Mouse (Mus musculus): ENCODE results near the gene Gm973.
"Not testable (repeated sequence)": the region's sequence is repeated elsewhere in the genome, so short reads cannot be mapped to it uniquely, and the experiment has no call there.

The Gm973 gene

DNA sequence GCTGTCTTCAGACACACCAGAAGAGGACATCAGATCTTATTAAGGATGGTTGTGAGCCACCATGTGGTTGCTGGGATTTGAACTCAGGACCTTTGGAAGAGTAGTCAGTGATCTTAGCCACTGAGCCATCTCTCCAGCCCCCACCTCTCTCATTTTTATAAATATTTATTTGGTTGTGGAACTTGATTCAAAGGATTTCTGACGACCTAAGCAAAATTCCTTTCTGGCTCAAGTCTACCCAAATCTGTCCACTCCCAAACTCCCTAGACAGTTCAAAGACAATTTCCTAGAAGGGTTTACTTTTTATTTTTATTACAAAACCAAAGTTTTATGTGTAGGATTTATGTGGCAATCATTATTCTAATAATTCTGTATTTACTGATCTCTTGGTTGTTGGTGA lies 73.2 kb downstream of the Gm973 start:
- DNase-seq (ENCODE audit: low read depth): no peak

DNA sequence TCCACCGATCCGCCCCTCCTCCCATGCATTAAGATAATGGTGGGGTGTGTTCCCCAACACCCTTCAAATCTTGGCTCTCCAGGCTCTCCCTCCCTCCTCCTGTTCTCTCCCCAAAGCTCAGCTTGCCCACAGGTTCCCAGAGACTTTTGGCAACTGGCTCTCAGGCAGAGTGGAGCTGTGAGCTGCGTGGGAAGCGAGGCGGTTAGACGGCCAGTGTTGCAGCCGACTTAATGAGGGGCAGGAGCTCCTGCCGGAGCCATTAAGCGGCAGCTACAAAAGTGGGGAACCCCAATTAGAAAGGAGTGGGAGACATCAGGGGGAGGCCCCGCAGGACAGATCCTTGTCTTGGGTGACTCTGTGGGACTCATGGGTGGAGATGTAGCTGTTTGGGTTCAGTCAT lies 76.3 kb downstream of the Gm973 start:
- no peak for DNase-seq (ENCODE audit: low read depth)

DNA sequence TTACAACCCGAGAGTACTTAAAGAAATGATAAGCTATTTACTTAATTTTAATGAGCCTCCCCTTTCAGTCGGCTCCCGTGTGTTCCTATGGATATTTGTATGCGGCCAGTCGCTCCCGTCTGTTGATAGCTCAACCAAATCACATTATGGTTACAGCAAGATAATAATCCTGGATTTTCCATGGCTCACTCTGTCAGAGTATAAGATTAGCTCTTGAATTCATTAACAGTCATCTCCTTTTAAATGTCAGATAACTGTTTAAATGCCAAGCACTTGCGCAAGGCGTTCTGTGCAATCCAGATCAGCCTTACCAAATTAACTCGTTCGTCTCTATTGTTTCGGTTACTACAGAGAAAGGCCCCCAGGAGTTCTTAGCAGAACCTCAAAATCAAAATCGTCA lies 76.8 kb downstream of the Gm973 start:
- DNase-seq (ENCODE audit: low read depth): peak; percentile 54

DNA sequence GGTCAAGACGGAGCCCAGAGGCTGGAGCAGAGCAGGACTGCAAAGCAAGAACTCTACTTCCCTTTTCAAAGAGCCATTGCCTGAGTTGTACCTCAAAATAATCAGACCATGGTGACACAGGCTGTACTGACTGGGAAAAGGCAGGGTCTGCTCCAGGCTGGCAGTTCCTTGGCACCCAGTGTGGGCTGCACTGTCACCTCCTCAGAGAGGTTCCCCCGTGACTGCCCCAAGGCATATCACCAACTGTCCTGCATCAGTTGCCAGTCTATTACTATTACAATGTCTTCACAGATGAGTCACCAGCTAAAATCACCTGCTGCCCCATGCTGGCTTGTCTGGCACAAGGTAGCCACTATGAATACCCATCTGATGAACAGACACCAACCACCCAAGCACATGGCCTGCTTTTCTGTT lies 77.6 kb downstream of the Gm973 start:
- no peak for DNase-seq (ENCODE audit: low read depth)

DNA sequence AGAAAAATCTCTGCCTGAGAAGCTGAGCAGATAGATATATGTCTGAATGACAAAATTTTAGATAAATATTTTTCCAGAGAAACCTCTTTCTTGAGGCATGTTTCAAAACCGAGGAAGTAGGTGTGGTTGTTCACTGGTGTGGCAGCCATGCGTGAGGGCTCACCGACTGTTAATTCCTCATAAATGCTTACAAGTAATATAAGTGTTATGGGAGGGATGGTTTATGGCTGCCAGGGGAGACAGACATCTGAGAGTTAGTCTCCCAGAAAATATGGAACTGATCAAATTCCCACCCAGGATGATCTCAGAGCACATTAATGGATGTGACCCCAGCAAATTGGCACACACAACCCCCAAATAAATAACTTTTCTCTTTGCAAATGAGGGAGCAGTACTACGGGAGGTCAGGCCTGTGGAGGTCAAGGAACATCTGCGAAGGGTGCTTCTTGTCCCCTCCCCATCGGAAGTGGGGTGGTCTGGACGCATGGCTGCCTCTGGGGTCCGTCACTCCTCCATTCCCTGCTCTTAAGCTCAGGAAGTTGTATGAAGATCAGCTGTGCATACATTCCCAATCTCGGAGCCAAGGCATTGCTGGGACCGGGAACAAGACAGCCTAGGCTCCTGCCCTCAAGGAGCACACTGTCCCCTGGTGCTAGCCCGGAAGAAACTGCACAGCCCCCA lies 78.7 kb downstream of the Gm973 start:
- no peak for DNase-seq (ENCODE audit: low read depth)

DNA sequence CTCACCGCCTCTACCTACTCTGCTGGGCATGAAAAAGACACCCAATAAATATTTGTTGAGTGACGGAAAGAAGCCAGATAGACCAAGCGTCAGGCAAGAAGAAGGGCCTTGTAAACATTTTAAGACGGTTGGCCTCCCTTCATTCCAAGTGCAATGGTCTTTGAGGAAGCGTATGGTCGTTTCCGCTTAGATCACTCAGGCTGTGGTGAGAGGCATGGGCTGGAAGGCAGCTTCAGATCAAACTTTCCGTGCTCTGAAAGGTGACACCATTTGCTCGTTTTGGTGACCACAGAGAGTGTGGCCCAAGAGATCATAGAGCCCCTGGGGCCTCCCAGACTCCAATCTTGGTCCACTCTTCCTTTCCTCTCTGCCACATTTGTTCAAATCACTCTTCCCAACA lies 79.5 kb downstream of the Gm973 start:
- no peak for DNase-seq (ENCODE audit: low read depth)

DNA sequence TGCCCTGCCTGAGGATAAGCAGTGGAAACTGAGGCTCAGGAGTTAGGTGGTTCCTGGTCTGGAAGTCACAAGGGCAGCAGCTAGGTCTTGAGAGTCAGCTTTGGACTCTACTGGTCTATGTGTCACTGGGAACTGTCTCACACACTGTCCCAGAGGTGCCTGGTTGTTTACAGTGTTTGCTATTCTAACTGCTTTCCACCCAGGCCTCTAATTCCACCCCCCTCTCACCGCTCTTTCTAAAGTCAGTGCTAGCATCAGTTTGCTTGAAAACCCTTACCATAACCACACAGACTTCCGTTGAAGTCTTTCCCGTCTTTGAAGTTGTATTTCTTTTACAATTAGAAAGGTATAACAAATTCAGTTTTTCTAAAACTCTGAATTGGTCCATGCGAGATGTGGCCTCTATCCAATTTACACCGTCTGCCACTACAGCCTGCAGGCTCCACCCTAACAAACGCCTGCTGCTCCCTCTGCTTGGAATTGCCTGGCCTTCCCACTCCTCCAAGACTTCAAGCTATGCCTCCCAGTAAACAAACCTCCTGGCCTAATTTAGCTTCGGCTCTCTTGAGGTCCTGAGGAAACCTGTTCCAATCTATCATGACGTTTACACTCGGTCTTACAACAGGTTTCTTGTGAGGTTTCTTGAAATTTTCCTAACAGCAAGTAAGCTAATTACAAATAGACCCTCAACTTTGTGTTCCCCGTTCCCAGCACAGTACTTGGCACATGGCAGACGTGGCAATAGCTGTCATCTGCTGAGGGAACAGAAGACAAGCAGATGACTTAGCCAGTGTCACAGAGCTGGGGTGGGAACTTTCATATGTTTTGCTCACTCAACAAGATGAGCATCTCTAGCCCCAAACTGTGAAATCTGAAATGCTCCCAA lies 86.7 kb downstream of the Gm973 start:
- no peak for DNase-seq (ENCODE audit: low read depth)

DNA sequence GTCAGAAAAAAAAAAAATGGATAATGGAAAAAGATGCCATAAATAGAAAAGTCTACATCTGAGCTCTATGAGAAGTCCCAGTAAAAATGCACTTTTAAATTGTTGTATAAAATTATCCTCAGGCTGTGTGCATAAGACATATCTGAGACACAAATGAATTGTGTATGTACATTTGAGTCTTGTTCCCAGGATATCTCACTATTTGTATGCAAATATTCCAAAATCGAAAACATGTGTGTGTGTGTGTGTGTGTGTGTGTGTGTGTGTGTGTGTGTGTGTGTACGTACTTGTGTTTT lies 87.3 kb downstream of the Gm973 start:
- DNase-seq (ENCODE audit: low read depth): no peak

DNA sequence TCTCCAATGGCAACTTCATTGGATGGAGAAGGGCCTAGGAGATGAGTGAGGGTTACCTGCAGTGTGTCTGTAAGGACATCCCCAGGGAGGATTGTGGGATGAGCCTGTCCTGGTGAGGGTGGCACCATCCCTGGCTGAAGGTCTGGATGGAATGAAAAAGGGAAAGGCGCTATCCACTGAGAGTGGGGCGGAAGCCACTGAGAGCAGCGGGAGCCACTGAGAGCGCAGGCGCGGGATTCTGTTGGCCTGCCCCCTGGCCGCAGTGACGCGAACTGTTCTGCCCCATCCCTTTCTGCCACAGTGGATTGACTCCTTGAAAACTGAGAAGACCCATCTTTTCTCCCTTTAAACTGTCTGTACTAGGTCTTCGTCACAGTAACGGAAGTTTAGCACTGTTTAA lies 87.8 kb downstream of the Gm973 start:
- DNase-seq (ENCODE audit: low read depth): no peak

DNA sequence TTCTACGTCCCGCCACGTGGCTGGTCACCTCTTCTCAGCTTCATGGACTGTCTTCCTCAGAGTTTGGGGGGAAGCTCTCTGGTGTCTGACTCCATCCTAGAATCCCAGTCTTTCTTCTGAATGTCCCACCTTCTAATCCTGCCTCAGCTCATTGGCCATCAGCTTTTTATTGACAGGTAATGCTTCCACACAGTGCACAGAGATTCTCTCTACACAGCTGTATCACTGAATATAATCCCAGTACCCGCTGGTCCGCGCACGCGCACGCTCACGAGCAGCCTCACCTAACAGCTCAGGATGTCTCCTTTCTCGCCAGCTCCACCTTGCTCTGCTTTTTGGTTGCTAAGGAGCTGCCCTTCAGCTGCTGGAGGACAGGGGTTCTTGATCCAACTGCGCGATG lies 90.4 kb downstream of the Gm973 start:
- no peak for DNase-seq (ENCODE audit: low read depth)

DNA sequence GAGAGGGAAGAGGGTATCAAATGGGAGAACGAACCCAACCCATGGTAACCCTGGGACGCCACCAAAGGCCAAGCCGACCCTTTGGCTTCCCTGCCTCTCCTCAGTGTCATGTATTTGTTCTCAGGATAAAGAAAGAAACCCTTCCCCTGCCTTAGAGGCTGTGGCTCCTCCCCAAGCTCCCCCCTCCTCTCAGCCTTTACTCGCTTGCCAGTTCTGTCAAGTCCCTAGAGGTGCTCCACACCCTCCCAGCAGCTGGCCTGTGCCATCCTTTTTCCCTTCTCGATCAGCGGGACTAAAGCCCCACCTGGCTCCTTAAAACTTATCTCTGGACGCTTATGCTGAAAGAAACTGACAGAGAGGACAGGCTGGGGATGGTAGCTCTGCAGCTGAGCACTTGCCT lies 91.0 kb downstream of the Gm973 start:
- DNase-seq (ENCODE audit: low read depth): no peak

DNA sequence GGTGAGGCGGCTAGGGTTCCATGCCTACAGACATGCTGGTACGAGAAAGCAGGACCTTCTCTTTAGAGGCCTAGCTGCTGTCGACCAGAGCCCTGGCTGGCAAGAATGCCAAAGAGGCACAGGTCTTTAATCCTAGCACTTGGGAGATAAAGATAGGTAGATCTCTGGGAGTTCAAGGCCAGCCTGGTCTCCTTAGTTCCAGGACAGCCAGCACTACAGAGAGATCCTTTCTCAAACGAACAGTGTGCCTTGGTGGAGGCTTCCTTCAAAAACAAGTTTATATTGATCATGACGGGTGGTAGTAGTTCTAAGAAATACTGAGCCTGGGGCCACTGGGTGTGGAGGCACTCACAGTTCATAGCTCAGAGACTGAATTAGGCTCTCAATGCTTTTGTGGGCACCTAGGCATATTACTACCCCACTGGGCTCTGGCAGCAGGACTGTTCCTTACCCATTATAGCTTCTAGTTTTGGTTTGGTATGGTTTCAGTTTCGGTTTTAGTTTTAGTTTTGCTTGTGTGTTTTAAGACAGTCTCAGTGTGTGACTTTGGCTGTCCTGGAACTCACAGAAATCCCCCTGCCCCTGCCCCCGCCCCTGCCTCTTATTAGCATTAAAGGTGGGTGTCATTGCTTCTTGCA lies 92.2 kb downstream of the Gm973 start:
- DNase-seq (ENCODE audit: low read depth): peak; percentile 31

DNA sequence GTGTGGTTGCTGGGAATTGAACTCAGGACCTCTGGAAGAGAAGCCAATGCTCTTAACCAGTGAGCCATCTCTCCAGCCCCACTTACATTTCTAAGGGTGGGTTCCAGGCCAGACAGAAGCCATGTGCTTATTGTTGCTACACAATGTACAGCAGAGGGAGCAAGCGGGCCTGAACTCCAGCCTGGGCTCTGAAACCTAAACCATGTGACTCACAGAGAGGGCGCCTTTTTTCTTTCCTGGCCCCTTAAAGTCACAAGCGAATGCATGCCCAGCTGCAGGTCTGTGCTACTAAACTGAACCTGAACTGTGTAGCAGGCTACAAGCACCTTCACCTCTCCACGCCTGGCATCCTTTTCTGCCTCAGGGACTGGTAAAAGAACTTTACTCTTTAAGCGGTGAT lies 92.9 kb downstream of the Gm973 start:
- peak; percentile 46 for DNase-seq (ENCODE audit: low read depth)

DNA sequence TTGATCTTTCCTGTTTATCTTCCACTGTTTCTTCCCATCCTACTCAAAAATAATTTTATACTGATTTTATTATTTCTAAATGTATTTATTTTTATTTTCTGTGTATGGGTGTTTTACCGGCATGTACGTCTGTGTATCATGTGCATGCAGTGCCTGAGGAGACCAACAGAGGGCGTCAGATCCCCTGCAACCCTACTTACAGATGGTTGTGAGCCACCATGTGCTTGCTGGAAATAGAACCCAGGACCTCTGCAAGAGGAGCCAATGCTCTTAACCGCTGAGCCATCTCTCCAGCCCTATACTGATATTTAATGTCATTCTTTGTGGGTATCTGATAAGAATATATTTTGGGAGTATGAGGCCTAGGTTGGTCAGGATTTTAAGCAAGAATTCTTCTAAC lies 93.4 kb downstream of the Gm973 start:
- peak; percentile 40 for DNase-seq (ENCODE audit: low read depth)

DNA sequence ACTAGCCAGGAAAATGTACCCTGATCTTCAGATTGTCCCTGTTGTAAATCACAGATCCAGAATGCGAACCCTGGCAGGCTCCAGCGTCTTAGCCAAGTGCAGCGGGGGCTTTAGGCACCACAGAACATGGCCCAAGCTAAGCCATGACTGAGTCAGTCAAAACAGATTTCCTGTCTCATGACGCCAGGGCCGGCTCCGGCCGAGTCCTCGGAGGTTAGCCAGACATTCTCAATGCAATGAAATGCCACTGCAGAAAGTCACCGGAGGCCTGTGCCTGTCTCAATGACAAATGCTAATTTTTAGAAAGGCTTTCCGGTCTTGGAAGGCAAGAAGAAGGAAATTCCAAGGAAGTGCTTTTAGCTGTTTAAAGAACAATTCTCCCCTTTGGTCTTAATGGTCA lies 93.8 kb downstream of the Gm973 start:
- peak; percentile 54 for DNase-seq (ENCODE audit: low read depth)

DNA sequence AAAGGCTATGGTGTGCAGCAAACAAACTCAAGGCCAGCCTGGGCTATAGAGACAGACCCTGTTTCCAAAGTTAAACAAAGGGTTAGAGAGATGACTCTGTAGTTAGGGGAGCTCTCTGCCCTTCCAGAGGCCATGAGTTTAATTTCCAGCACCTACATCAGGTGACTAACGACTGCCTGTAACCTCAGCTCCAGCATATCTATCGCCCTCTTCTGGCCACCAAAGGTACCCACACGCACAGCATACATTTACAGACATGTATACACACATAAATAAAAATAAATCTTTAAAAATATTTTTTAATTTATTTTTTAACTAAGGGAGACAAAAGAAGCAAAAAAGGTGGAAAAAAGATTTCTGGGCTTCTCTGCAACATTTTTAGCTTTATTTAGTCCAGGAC lies 94.9 kb downstream of the Gm973 start:
- no peak for DNase-seq (ENCODE audit: low read depth)

DNA sequence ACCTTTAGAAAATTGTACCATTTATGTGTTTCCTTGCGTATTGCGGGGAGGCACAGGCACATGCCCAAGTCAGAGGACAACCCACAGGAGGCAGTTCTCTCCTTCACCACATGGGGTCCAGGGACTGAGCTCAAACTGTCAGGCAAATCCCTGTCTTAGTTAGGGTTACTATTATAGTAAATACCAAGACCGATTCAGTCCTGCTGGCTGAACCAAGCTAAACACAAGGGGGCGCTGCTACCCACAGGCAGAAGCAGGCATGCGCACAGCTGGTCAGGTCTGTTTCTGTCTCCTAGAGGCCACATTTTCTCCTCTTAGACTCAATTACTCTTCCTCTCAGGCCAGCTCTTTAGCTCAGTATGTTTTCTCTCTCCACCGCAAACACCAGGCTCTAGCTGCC lies 97.7 kb downstream of the Gm973 start:
- peak; percentile 65 for DNase-seq (ENCODE audit: low read depth)

DNA sequence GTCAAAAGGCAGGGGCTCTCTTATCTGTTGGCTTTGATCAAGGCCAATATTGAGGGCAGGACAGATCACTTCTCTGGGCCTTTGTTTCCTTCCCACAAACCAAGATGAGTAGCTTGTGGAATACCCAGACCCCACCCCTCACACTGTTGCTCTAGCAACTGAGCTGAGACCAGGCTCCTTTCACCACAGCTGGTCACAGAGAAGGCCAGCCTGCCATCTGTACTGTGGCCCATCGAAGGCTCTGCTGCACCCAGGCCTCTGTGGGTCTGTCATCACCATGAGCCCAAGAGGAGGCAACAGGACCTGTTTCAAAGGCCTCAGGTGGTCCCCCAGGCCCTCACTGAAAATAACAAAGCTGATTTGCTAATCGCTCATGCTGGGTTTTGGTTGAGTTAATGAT lies 99.0 kb downstream of the Gm973 start:
- DNase-seq (ENCODE audit: low read depth): no peak

DNA sequence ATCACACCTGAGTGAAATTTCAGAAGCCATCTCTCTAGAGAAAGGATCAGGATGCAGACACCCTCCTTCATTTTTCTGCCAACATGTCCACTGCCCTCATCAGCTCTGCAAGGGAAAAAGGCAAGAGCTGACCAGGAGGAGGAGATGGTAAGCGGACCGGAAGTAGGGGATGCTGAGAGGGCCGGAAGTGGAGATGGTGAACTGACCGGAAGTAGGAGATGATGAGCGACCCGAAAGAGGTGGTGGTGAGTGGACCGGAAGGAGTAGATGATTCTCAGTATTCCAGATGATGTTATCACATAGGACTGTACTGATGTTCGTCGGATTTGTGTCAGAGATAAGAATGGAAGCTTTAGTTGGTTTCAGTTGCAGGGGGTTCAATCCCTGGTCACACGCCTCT lies 103.1 kb downstream of the Gm973 start:
- DNase-seq (ENCODE audit: low read depth): no peak

DNA sequence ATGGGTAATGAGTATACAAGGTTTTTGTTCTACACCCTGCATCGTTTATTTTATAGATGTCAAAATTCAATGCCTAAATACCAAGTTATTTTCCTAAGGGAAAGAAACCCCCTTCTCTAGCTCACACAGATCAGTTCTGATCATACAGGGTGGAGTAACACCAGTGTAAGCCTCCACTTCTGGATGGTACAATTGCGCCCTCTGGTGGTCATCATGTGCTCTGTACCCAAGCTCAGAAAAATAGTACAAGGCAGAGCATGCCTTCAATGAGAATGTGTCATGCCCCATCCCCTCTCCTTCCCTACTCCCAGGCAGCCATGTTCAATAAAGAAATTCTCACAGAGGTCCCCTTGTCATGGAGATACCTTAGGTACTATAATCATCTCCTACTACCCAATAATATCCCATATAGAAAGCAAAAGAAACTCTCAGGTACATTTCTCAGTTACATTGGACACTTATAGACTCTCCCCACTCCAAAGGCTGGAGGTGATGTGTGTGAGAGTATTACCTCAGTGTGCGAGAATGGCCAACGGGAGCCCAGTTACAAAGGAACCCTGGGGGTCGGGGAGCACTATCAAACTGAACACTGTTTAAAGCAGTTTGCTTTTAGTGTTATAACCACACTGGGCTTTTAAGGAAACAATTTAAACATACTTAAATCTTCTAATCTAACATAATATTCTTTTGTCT lies 107.4 kb downstream of the Gm973 start:
- DNase-seq (ENCODE audit: low read depth): peak; percentile 94

DNA sequence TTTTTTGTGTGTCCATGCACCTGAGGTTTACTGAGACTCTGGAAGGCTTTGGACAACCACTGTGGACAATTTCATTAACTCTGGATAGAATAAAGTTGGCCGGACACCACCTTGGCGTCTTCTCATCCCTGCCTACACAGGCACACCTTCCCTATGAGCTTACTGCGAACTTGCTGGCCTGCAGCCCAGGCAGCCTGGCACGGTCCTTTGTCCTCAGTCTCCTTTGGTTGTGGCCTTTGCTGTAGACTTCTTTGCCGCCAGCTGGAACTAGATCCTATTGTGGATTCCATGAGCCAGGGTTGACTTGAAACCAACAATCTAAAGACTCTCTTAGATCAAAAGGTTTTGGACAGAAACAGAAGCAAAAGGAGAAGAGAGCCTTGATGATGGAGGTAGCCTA lies 109.3 kb downstream of the Gm973 start:
- no peak for DNase-seq (ENCODE audit: low read depth)

DNA sequence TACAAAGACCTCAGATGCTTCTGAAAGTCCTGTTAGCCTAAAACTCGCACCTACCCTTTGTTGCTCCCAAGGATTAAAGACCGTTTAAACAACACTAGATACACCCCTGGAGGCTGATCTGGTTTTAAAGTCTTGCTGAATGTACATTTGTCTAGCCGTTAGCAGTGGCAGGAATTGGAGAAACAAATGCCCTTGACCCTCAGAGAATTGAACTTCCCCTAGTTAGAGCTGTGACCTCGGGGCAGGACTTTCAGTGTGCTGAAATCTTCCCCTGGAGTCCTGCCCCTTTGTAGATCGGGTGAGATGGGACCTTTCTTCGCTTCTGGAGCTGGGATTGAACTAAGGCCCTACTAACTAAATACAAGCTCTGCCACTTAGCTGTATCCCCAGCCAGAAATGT lies 113.1 kb downstream of the Gm973 start:
- no peak for DNase-seq (ENCODE audit: low read depth)

DNA sequence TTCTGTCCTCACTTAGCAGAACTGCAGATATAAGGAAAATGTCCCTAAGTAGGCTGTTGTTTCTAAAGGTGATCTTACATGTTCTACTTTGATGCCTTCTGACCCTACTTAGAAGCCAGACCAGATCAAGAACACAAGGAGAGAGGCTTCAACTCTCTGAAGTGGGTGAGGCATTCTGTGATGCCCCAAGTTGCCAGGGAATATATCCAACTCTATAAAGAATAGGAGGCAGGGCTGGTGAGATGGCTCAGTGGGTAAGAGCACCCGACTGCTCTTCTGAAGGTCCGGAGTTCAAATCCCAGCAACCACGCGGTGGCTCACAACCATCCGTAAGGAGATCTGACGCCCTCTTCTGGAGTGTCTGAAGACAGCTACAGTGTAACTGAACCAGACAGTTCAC lies 114.3 kb downstream of the Gm973 start:
- not testable (repeated sequence) for DNase-seq (ENCODE audit: low read depth)

Measured in NIH3T3 (cell line).